Mouse (Mus musculus) E14TG2a.4 (cell line): Measurements from ENCODE around the gene Gga1.

ENCODE experiments used
- CTCF ChIP-seq: conservative IDR thresholded peaks from 2 replicates; pipeline ENCODE4 v1.5.1; 2014; ENCODE audit warnings: low read length
- POU5F1 ChIP-seq: IDR thresholded peaks from 2 replicates; pipeline ENCODE4 v1.6.1; 2014; ENCODE audit warnings: low read length, borderline replicate concordance

DNA sequence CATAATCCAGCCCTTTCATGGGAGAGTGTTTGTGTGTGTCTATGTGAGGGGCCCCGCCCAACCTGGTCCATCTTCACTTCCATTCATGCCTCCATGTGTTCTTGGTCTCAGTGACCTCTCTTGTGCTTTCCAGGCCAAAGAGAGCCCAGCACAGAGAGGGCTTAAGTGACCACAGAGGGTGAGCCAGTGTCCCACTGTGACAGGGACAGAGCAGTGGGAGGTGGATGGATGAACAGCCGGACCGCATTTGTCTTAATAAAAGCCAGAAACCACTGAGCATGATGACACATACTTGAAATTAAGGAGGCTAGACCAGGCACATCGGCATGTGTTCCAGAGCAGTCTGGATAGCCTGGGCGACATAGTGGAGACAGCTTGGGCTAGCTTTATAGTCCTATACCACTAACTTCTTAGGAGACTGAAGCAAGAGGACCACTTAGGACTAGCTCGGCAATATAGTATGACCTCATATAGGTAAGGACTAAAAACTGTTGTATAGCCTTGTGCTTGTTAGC lies 53.3 kb downstream of the Gga1 start:
- TF ChIP-seq CTCF: no peak
- TF ChIP-seq POU5F1: no peak
